Mouse (Mus musculus) G1E (cell line): ENCODE data around the gene Gm10282.

Experiments
- CTCF ChIP-seq: IDR thresholded peaks from 2 replicates; pipeline ENCODE4 v1.5.1; 2012; ENCODE audit warnings: low read depth, low read length, inconsistent platforms, mixed read lengths
- GATA1 ChIP-seq: IDR thresholded peaks from 2 replicates; pipeline ENCODE4 v1.6.1; 2012; ENCODE audit warnings: borderline replicate concordance, low read length, inconsistent platforms, mixed read lengths
- GATA2 ChIP-seq: IDR thresholded peaks from 2 replicates; pipeline ENCODE4 v1.6.1; 2012; ENCODE audit warnings: low read depth, low read length, inconsistent platforms, borderline replicate concordance
- POLR2AphosphoS5 ChIP-seq: IDR thresholded peaks from 2 replicates; pipeline ENCODE4 v1.6.1; 2012; ENCODE audit warnings: low read depth, low read length, inconsistent platforms; ENCODE audit not compliant: insufficient replicate concordance
- TAL1 ChIP-seq: conservative IDR thresholded peaks from 2 replicates; pipeline ENCODE4 v1.6.1; 2012; ENCODE audit warnings: low read depth, low read length, inconsistent platforms, mixed read lengths

- TF ChIP-seq CTCF: no peak
- no peak for TF ChIP-seq GATA1
- no peak for TF ChIP-seq TAL1
- TF ChIP-seq POLR2AphosphoS5: no peak
- TF ChIP-seq GATA2: no peak
Observed at GRCm38 (mm10) chr8:72329116-72329515, 24.1 kb upstream of the Gm10282 start.
